Mouse (Mus musculus) CH12.LX (cell line): ENCODE results near the gene Melk. TPM values are rescaled to one million over a fixed set of nuclear protein-coding genes. Genes with fewer than 3 reads are reported as not detected.

Experiments
- DNase-seq: peaks from one replicate; pipeline ENCODE4 v3.0.0-alpha.2; 2013; ENCODE audit errors: extremely low read depth
- H3K27ac ChIP-seq: 2 replicates; pipeline ENCODE4 v1.5.1; 2012; ENCODE audit warnings: low read depth, mild to moderate bottlenecking, control low read depth, moderate library complexity; ENCODE audit not compliant: insufficient read depth
- H3K27me3 ChIP-seq: replicated peaks from 2 replicates; pipeline ENCODE3; 2012; ENCODE audit warnings: inconsistent platforms
- H3K36me3 ChIP-seq, 2 experiments: replicated peaks in 1 of 2; 2 replicates each; pipeline versions ENCODE3 to v1.6.1; 2012; ENCODE audit warnings: inconsistent platforms in 1 of 2, low read length in 1 of 2, mild to moderate bottlenecking in 1 of 2, mixed read lengths in 1 of 2, moderate library complexity in 1 of 2; ENCODE audit not compliant: control insufficient read depth in 1 of 2, insufficient read depth in 1 of 2
- H3K4me1 ChIP-seq, 2 experiments: 2 replicates each; pipeline ENCODE4 v1.6.1; 2012; ENCODE audit warnings: inconsistent platforms in 1 of 2, moderate library complexity in 1 of 2; ENCODE audit not compliant: insufficient read depth in 2 of 2, control insufficient read depth in 1 of 2
- H3K4me2 ChIP-seq: 2 replicates; pipeline ENCODE4 v1.6.1; 2012; ENCODE audit warnings: low read depth, mild to moderate bottlenecking, control low read depth; ENCODE audit not compliant: poor library complexity, insufficient read depth, severe bottlenecking
- H3K4me3 ChIP-seq, 3 experiments: fragments of 150-350 bp in 1 of 3; sonication (generic) in 1 of 3; replicated peaks in 1 of 3; 2 replicates each; pipeline versions ENCODE3 to v1.5.1; 2011 to 2012; ENCODE audit warnings: low read depth in 2 of 3, low read length in 2 of 3, mild to moderate bottlenecking in 2 of 3, moderate library complexity in 2 of 3, control low read depth in 1 of 3, improper control_type of control experiment in 1 of 3, inconsistent platforms in 1 of 3, mixed read lengths in 1 of 3; ENCODE audit not compliant: poor library complexity in 1 of 3
- H3K79me2 ChIP-seq: replicated peaks from 2 replicates; pipeline ENCODE4 v1.6.1; 2012; ENCODE audit warnings: mild to moderate bottlenecking, moderate library complexity; ENCODE audit not compliant: control insufficient read depth, poor library complexity, insufficient read depth, severe bottlenecking; ENCODE audit errors: extremely low read depth
- H3K9ac ChIP-seq: 2 replicates; pipeline ENCODE4 v1.6.1; 2012; ENCODE audit warnings: low read depth, mild to moderate bottlenecking, control low read depth, moderate library complexity; ENCODE audit not compliant: insufficient read depth
- H3K9me3 ChIP-seq: replicated peaks from 2 replicates; pipeline ENCODE3; 2012; ENCODE audit warnings: low read length, inconsistent platforms, mixed read lengths
- BHLHE40 ChIP-seq: IDR thresholded peaks from 2 replicates; pipeline ENCODE4 v1.6.1; 2011; ENCODE audit warnings: mild to moderate bottlenecking, low read depth, low read length, improper control_type of control experiment
- CTCF ChIP-seq, 2 experiments: IDR thresholded peaks in 1 of 2; conservative IDR thresholded peaks in 1 of 2; 2 replicates each; pipeline ENCODE4 v1.5.1; 2011 to 2012; ENCODE audit warnings: low read depth in 2 of 2, low read length in 2 of 2, improper control_type of control experiment in 1 of 2, inconsistent platforms in 1 of 2, mild to moderate bottlenecking in 1 of 2, moderate library complexity in 1 of 2
- ELF1 ChIP-seq: IDR thresholded peaks from 2 replicates; pipeline ENCODE4 v1.6.1; 2014; ENCODE audit warnings: low read depth, mild to moderate bottlenecking, inconsistent platforms, low read length, improper control_type of control experiment
- GABPA ChIP-seq: IDR thresholded peaks from 2 replicates; pipeline ENCODE4 v1.6.1; 2012; ENCODE audit warnings: low read depth, low read length, improper control_type of control experiment, inconsistent platforms; ENCODE audit not compliant: insufficient replicate concordance
- HCFC1 ChIP-seq: IDR thresholded peaks from 2 replicates; pipeline ENCODE4 v1.6.1; 2012; ENCODE audit warnings: low read depth, mild to moderate bottlenecking, inconsistent platforms, low read length, improper control_type of control experiment
- IRF4 ChIP-seq: IDR thresholded peaks from 2 replicates; pipeline ENCODE4 v1.6.1; 2014; ENCODE audit warnings: low read depth, mild to moderate bottlenecking, inconsistent platforms, low read length, improper control_type of control experiment
- JUN ChIP-seq: IDR thresholded peaks from 2 replicates; pipeline ENCODE4 v1.6.1; 2011; ENCODE audit warnings: low read depth, mild to moderate bottlenecking, low read length, improper control_type of control experiment, moderate library complexity; ENCODE audit not compliant: insufficient read depth
- JUND ChIP-seq: conservative IDR thresholded peaks from 2 replicates; pipeline ENCODE4 v1.6.1; 2011; ENCODE audit warnings: low read depth, low read length, improper control_type of control experiment
- KAT2A ChIP-seq: IDR thresholded peaks from 2 replicates; pipeline ENCODE4 v1.6.1; 2012; ENCODE audit warnings: low read length, improper control_type of control experiment, inconsistent platforms; ENCODE audit not compliant: insufficient replicate concordance
- MAFK ChIP-seq: IDR thresholded peaks from 2 replicates; pipeline ENCODE4 v1.6.1; 2011; ENCODE audit warnings: low read length, improper control_type of control experiment; ENCODE audit not compliant: insufficient replicate concordance
- MAX ChIP-seq: IDR thresholded peaks from 2 replicates; pipeline ENCODE4 v1.6.1; 2011; ENCODE audit warnings: low read length, improper control_type of control experiment
- MEF2A ChIP-seq: IDR thresholded peaks from 2 replicates; pipeline ENCODE4 v1.6.1; 2014; ENCODE audit warnings: low read depth, mild to moderate bottlenecking, inconsistent platforms, low read length, improper control_type of control experiment, borderline replicate concordance
- MYC ChIP-seq: IDR thresholded peaks from 2 replicates; pipeline ENCODE4 v1.6.1; 2011; ENCODE audit warnings: low read depth, mild to moderate bottlenecking, improper control_type of control experiment, low read length
- NELFE ChIP-seq: IDR thresholded peaks from 2 replicates; pipeline ENCODE4 v1.6.1; 2011; ENCODE audit warnings: low read depth, low read length, improper control_type of control experiment
- NRF1 ChIP-seq: IDR thresholded peaks from 2 replicates; pipeline ENCODE4 v1.6.1; 2014; ENCODE audit warnings: low read depth, mild to moderate bottlenecking, inconsistent platforms, low read length, improper control_type of control experiment, moderate library complexity
- PAX5 ChIP-seq: IDR thresholded peaks from 2 replicates; pipeline ENCODE4 v1.6.1; 2012; ENCODE audit warnings: low read length, inconsistent platforms, mixed read lengths
- POLR2A ChIP-seq: IDR thresholded peaks from 2 replicates; pipeline ENCODE4 v1.6.1; 2011; ENCODE audit warnings: low read depth, mild to moderate bottlenecking, improper control_type of control experiment, low read length
- RAD21 ChIP-seq: IDR thresholded peaks from 2 replicates; pipeline ENCODE4 v1.6.1; 2011; ENCODE audit warnings: low read depth, mild to moderate bottlenecking, low read length, improper control_type of control experiment, moderate library complexity
- SIN3A ChIP-seq: IDR thresholded peaks from 2 replicates; pipeline ENCODE4 v1.6.1; 2012; ENCODE audit warnings: low read length, improper control_type of control experiment, inconsistent platforms
- SMC3 ChIP-seq: IDR thresholded peaks from 2 replicates; pipeline ENCODE4 v1.6.1; 2011; ENCODE audit warnings: low read depth, low read length, improper control_type of control experiment
- TBP ChIP-seq: conservative IDR thresholded peaks from 2 replicates; pipeline ENCODE4 v1.6.1; 2011; ENCODE audit warnings: low read depth, low read length, improper control_type of control experiment
- TCF12 ChIP-seq: IDR thresholded peaks from 2 replicates; pipeline ENCODE4 v1.6.1; 2014; ENCODE audit warnings: low read depth, mild to moderate bottlenecking, inconsistent platforms, low read length, improper control_type of control experiment
- UBTF ChIP-seq: IDR thresholded peaks from 2 replicates; pipeline ENCODE4 v1.6.1; 2012; ENCODE audit warnings: low read depth, mild to moderate bottlenecking, inconsistent platforms, low read length, improper control_type of control experiment, moderate library complexity
- USF2 ChIP-seq: conservative IDR thresholded peaks from 2 replicates; pipeline ENCODE4 v1.6.1; 2011; ENCODE audit warnings: low read depth, low read length, improper control_type of control experiment
- ZMIZ1 ChIP-seq: IDR thresholded peaks from 2 replicates; pipeline ENCODE4 v1.6.1; 2012; ENCODE audit warnings: low read depth, mild to moderate bottlenecking, inconsistent platforms, low read length, improper control_type of control experiment
- dilution Hi-C: fragments of 300-500 bp; cut with MboI; formaldehyde crosslinking; loops from 2 replicates; pipeline ENCODE4 v1.14.3; 2020; ENCODE audit warnings: low sequenced_read_pairs; ENCODE audit not compliant: extremely low pct_unique_long_range_greater_than_20kb, extremely low pct_ligation_motif_present
- in situ Hi-C: fragments of 300-500 bp; cut with MboI; formaldehyde crosslinking; loops from 3 replicates; pipeline ENCODE4 v1.14.3; 2019; ENCODE audit warnings: low sequenced_read_pairs, low pct_ligation_motif_present, low pct_unique_long_range_greater_than_20kb, mixed read lengths
- polyA plus RNA-seq: library from polyadenylated mRNA; unstranded; fragments of >175 nt; gene quantifications from 2 replicates; pipeline ENCODE4 v1.2.1, GENCODE M21; 2012; ENCODE audit warnings: low read depth; ENCODE audit not compliant: insufficient read length
- total RNA-seq, 2 experiments: library from RNA; depleted of rRNA; stranded (reverse); fragments of 300-350 nt in 1 of 2; fragments of >200 nt in 1 of 2; gene quantifications; 2 replicates each; pipeline ENCODE4 v1.2.3; 2012 to 2014

The Melk gene
- total and polyA plus RNA-seq, 3 experiments, result 25.0 to 47.4 (median 44.9) TPM

DNA sequence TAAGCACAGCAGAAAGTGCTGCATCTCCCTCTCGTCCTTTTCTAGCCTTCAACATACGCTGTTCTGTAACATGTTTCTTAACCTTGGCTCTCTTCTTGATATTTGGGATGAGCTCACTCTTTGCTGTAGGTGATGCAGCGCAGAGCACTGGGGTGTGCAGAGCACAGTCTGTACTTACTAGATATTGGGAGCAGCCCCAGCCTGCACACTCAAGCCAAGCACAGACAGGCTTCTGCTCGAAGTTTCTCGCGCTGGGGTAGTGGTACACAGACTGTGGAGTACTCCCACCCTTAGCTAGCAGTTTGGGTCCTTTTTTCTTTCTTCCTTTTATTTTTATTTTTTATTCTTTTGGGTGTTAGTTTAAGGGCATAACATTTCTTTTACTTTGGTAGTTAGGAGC lies 19.8 kb downstream of the Melk start:
- H3K4me2 ChIP-seq, result no peak overlapping the region
- dilution Hi-C loops, result no loop called here

GRCm38 (mm10) chr4:44322124-44322523 lies 21.4 kb downstream of the Melk start:
- H3K4me1 ChIP-seq, result no peaks in the 10 kb centered on the region
- no peaks in the 10 kb centered on the region for H3K9me3 ChIP-seq
- H3K36me3 ChIP-seq, result peaks cover 27 to 85% of the 10 kb centered on the region in 2 experiments
- no peak for TF ChIP-seq ELF1
- TF ChIP-seq, all 38 proteins: peak for 0
- dilution Hi-C loops (no loop called here), in situ Hi-C loops (loop anchor here (10.0 to 25.0 kb wide), 2 partner anchors 353 to 615 kb away; no protein-coding TSS in a partner anchor)
- no peak overlapping the region for H3K4me3 ChIP-seq
- no peak for DNase-seq
- no peak overlapping the region for H3K9ac ChIP-seq
- H3K27ac ChIP-seq, result no peak overlapping the region
- no peak overlapping the region for H3K4me2 ChIP-seq
- no peaks in the 10 kb centered on the region for H3K79me2 ChIP-seq
- no peaks in the 10 kb centered on the region for H3K27me3 ChIP-seq

More for the DNA sequence above, 19.8 kb downstream of the Melk start:
- no peak overlapping the region for H3K9ac ChIP-seq
- in situ Hi-C loops, result loop anchor here (10.0 to 25.0 kb wide), 2 partner anchors 354 to 617 kb away; no protein-coding TSS in a partner anchor
- peaks cover 20 to 85% of the 10 kb centered on the region in 2 experiments for H3K36me3 ChIP-seq
- no peaks in the 10 kb centered on the region for H3K9me3 ChIP-seq
- no peaks in the 10 kb centered on the region for H3K4me1 ChIP-seq
- DNase-seq, result no peak
- H3K27me3 ChIP-seq, result no peaks in the 10 kb centered on the region
- TF ChIP-seq TCF12 (no peak), JUND (no peak)
- TF ChIP-seq, all 38 proteins: peak for 0
- H3K4me3 ChIP-seq, result no peak overlapping the region
- no peaks in the 10 kb centered on the region; the same call in 1 of the 2 replicates for H3K79me2 ChIP-seq
- no peak overlapping the region for H3K27ac ChIP-seq

DNA sequence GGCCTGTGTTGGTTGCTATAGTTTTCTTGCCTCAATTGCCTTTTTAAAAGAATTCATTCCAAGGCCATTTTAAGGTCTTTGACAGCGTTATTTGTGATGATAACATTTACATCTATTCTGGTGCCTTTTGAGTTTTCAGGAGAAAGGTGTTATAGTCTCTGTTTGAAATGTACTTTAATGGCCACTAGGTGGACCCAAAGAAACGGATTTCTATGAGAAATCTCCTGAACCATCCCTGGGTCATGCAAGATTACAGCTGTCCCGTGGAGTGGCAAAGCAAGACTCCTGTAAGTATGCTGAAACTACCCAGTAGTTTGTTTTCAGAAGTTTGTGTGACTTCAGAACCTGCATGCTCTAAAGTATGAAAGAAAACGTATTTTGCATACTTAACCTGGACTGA lies 24.8 kb downstream of the Melk start:
- Histone ChIP-seq H3K79me2 (no peaks in the 10 kb centered on the region), H3K36me3 (peaks cover 24 to 86% of the 10 kb centered on the region in 2 experiments), H3K4me3 (no peak overlapping the region), H3K9me3 (no peaks in the 10 kb centered on the region), H3K27ac (no peak overlapping the region), H3K4me1 (no peaks in the 10 kb centered on the region), H3K4me2 (no peak overlapping the region), H3K27me3 (no peaks in the 10 kb centered on the region), H3K9ac (no peak overlapping the region)
- peak; percentile 49 for DNase-seq
- dilution Hi-C loops (no loop called here), in situ Hi-C loops (loop anchor here (10.0 kb wide), 1 partner anchor 349 kb away; no protein-coding TSS in a partner anchor)
- TF ChIP-seq GABPA (no peak), TBP (no peak), MYC (no peak), NELFE (no peak), MAFK (no peak), ZMIZ1 (no peak), MAX (no peak), JUND (no peak), USF2 (no peak), SIN3A (no peak), TCF12 (no peak), RAD21 (peak; percentile 71), IRF4 (no peak), ELF1 (no peak), BHLHE40 (0 out of 2 replicates have a peak, but pooled peaks have one; percentile 12), POLR2A (no peak), NRF1 (no peak), CTCF (conservative IDR thresholded peaks at IDR 0.05 in 1 of 2, IDR thresholded peaks at IDR 0.05 in 1 of 2; ENCODE audit: low read depth in 2 of 2, low read length in 2 of 2) (peak; percentile 15 to 70; a peak in 3 of 4 replicates), PAX5 (no peak), KAT2A (no peak), HCFC1 (no peak), SMC3 (peak; percentile 53), JUN (no peak), UBTF (no peak), MEF2A (0 out of 2 replicates have a peak, but pooled peaks have one; percentile 10)
